Mouse (Mus musculus): ENCODE data around the gene Rad54l2.

- peak; percentile 38; the same call in 1 of the 2 replicates for TF ChIP-seq CTCF (IDR thresholded peaks at IDR 0.05; ENCODE audit: low read depth)
- TF ChIP-seq EP300 (optimal IDR thresholded peaks at IDR 0.05): no peak
Observed at GRCm38 (mm10) chr9:106788812-106789321, at the start of gene Rad54l2.
